Mouse (Mus musculus) liver, adult 2 months (tissue): ENCODE data around the gene Rplp2. TPM values are rescaled to one million over a fixed set of nuclear protein-coding genes. Genes with fewer than 3 reads are reported as not detected.

ENCODE experiments used
- DNase-seq: peaks from one replicate; pipeline ENCODE4 v3.0.0-alpha.2; 2011; ENCODE audit warnings: low read depth, low spot score; ENCODE audit errors: extremely low read depth
- H3K27ac ChIP-seq: fragments of 200-500 bp; replicated peaks from 2 replicates; pipeline ENCODE4 v1.5.1; 2012; ENCODE audit warnings: low read depth, mild to moderate bottlenecking, control low read depth, inconsistent platforms, low read length; ENCODE audit not compliant: insufficient read depth
- H3K27me3 ChIP-seq: fragments of 200-500 bp; 2 replicates; pipeline ENCODE4 v1.6.1; 2012; ENCODE audit warnings: mild to moderate bottlenecking, moderate library complexity, low read length, inconsistent platforms; ENCODE audit not compliant: control insufficient read depth, insufficient read depth
- H3K36me3 ChIP-seq: fragments of 200-500 bp; 2 replicates; pipeline ENCODE4 v1.6.1; 2012; ENCODE audit warnings: low read length, inconsistent platforms; ENCODE audit not compliant: control insufficient read depth, insufficient read depth
- H3K4me1 ChIP-seq: fragments of 200-500 bp; 2 replicates; pipeline ENCODE4 v1.6.1; 2011; ENCODE audit warnings: low read length; ENCODE audit not compliant: control insufficient read depth, insufficient read depth
- H3K4me3 ChIP-seq: fragments of 200-500 bp; 2 replicates; pipeline ENCODE4 v1.5.1; 2011; ENCODE audit warnings: low read depth, mild to moderate bottlenecking, control low read depth, low read length, moderate library complexity; ENCODE audit not compliant: insufficient read depth
- H3K79me2 ChIP-seq: fragments of 200-500 bp; 2 replicates; pipeline ENCODE4 v1.6.1; 2012; ENCODE audit warnings: inconsistent platforms, mild to moderate bottlenecking, low read length, moderate library complexity; ENCODE audit not compliant: control insufficient read depth, insufficient read depth
- H3K9ac ChIP-seq: fragments of 200-500 bp; 2 replicates; pipeline ENCODE4 v1.6.1; 2012; ENCODE audit warnings: low read depth, mild to moderate bottlenecking, control low read depth, inconsistent platforms, low read length
- CTCF ChIP-seq: fragments of 200-500 bp; IDR thresholded peaks from 2 replicates; pipeline ENCODE4 v1.5.1; 2011; ENCODE audit warnings: low read depth, low read length, control low read depth
- POLR2A ChIP-seq: fragments of 200-500 bp; IDR thresholded peaks from 2 replicates; pipeline ENCODE4 v1.6.1; 2011; ENCODE audit warnings: low read length, control low read depth; ENCODE audit not compliant: insufficient read depth; ENCODE audit errors: extremely low read depth
- WGBS: fragments of 180-500 bp; shearing (Covaris S2); methylation state at CpG from one replicate; pipeline ENCODE4 v1.1.7; 2018; 5-methylcytosine and 5-hydroxymethylcytosine counted together
- polyA plus RNA-seq: library from polyadenylated mRNA; depleted of rRNA; stranded (reverse); fragments of >200 nt; gene quantifications from 2 replicates; pipeline ENCODE4 v1.2.3, GENCODE M21; 2012
- total RNA-seq: library from RNA; depleted of rRNA; stranded (reverse); fragments of >200 nt; gene quantifications from 2 replicates; pipeline ENCODE4 v1.2.3, GENCODE M21; 2014

The Rplp2 gene
- total and polyA plus RNA-seq, 2 experiments = 255 to 286 TPM

- WGBS = 61% methylated on average over 9 of the region's 9 CpGs
- Histone ChIP-seq H3K36me3 (peaks cover 9% of the 10 kb centered on the region; the same call in 1 of the 2 replicates), H3K4me3 (no peak overlapping the region), H3K9ac (no peak overlapping the region), H3K27ac (no peak overlapping the region), H3K4me1 (peaks cover 13% of the 10 kb centered on the region), H3K79me2 (no peaks in the 10 kb centered on the region; the same call in 1 of the 2 replicates), H3K27me3 (no peaks in the 10 kb centered on the region)
- TF ChIP-seq POLR2A = 0 out of 2 replicates have a peak, but pooled peaks have one; percentile 10
- no peak for TF ChIP-seq CTCF
- DNase-seq = peak; percentile 59
Observed at GRCm38 (mm10) chr7:141429840-141430584, 17.2 kb upstream of the Rplp2 start.

GRCm38 (mm10) chr7:141430585-141431240, 16.5 kb upstream of the Rplp2 start:
- Histone ChIP-seq H3K4me1 (peaks cover 17% of the 10 kb centered on the region), H3K9ac (no peak overlapping the region), H3K27ac (no peak overlapping the region), H3K79me2 (no peaks in the 10 kb centered on the region; the same call in 1 of the 2 replicates), H3K27me3 (no peaks in the 10 kb centered on the region), H3K4me3 (no peak overlapping the region), H3K36me3 (peaks cover 9% of the 10 kb centered on the region; the same call in 1 of the 2 replicates)
- TF ChIP-seq CTCF (no peak), POLR2A (no peak)
- WGBS = 90% methylated on average over 9 of the region's 9 CpGs
- DNase-seq = no peak

GRCm38 (mm10) chr7:141431434-141432185, 15.6 kb upstream of the Rplp2 start:
- H3K4me1 ChIP-seq = peaks cover 23% of the 10 kb centered on the region
- TF ChIP-seq CTCF (no peak), POLR2A (no peak)
- no peak for DNase-seq
- 91% methylated on average over 19 of the region's 19 CpGs for WGBS
- H3K79me2 ChIP-seq = no peaks in the 10 kb centered on the region; the same call in 1 of the 2 replicates
- peaks cover 9% of the 10 kb centered on the region; the same call in 1 of the 2 replicates for H3K36me3 ChIP-seq
- peak overlapping the region; percentile 95 for H3K27ac ChIP-seq
- peak overlapping the region; percentile 67 for H3K9ac ChIP-seq
- no peak overlapping the region for H3K4me3 ChIP-seq
- no peaks in the 10 kb centered on the region for H3K27me3 ChIP-seq

- Histone ChIP-seq H3K27ac (peak overlapping the region; percentile 95), H3K4me3 (peak overlapping the region; percentile 41), H3K9ac (peak overlapping the region; percentile 67), H3K36me3 (peaks cover 9% of the 10 kb centered on the region; the same call in 1 of the 2 replicates), H3K27me3 (no peaks in the 10 kb centered on the region), H3K4me1 (peaks cover 24% of the 10 kb centered on the region), H3K79me2 (no peaks in the 10 kb centered on the region; the same call in 1 of the 2 replicates)
- 44% methylated on average over 8 of the region's 8 CpGs for WGBS
- TF ChIP-seq POLR2A (no peak), CTCF (no peak)
- peak; percentile 58 for DNase-seq
Observed at GRCm38 (mm10) chr7:141432186-141432611, 15.0 kb upstream of the Rplp2 start.

GRCm38 (mm10) chr7:141432741-141433516, 14.2 kb upstream of the Rplp2 start:
- peak overlapping the region; percentile 48 for H3K4me3 ChIP-seq
- H3K27me3 ChIP-seq = no peaks in the 10 kb centered on the region
- TF ChIP-seq POLR2A (0 out of 2 replicates have a peak, but pooled peaks have one; percentile 35), CTCF (no peak)
- peak overlapping the region; percentile 67 for H3K9ac ChIP-seq
- peaks cover 9% of the 10 kb centered on the region; the same call in 1 of the 2 replicates for H3K36me3 ChIP-seq
- WGBS = 30% methylated on average over 6 of the region's 6 CpGs
- peak overlapping the region; percentile 95 for H3K27ac ChIP-seq
- no peaks in the 10 kb centered on the region; the same call in 1 of the 2 replicates for H3K79me2 ChIP-seq
- peak; percentile 89 for DNase-seq
- H3K4me1 ChIP-seq = peaks cover 24% of the 10 kb centered on the region
